Mouse (Mus musculus): ENCODE results near the gene Vtn. TPM values are rescaled to one million over a fixed set of nuclear protein-coding genes. Genes with fewer than 3 reads are reported as not detected.

Gene Vtn
- 109 and 116 TPM in 2 replicates for polyA plus RNA-seq (2016; fragmentation: Nextera tagmentation; extraction: Ambion mirVana)

DNA sequence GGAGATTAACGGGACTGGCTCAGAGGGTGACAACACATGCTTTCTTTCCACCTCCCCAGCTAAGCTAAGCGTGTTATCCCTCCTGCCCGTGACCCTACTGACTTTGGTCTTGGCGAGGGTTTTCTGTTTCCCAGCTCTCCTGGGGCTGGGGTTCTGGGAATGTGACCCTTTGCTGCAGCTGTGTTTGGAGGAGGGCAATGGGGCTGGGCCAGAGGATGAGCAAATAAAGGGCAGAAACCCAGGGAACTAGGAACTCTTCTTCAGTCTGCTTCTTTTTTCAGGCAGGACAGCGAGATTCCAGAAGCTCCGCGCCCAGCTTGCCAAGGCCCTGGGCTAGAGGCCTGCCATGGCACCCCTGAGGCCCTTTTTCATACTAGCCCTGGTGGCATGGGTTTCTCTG lies at the start of gene Vtn:
Gene Vtn, plus strand, starts transcription at position 88 of the 400 bp plus-strand sequence.
- 57% methylated on average over 7 of the region's 7 CpGs for WGBS
- Histone ChIP-seq H3K27me3 (replicated peaks) (peaks cover 38% of the 10 kb centered on the region), H3K4me2 (replicated peaks) (peak within 1 kb of the TSS; percentile 94), H3K4me3 (peak within 1 kb of the TSS; percentile 74), H3K36me3 (no peaks in the 10 kb centered on the region), H3K9ac (peak within 1 kb of the TSS; percentile 87), H3K9me3 (no peaks in the 10 kb centered on the region), H3K4me1 (peaks cover 15% of the 10 kb centered on the region), H3K27ac (peak within 1 kb of the TSS; percentile 62; the same call in 1 of the 2 replicates)
- ATAC-seq (ENCODE audit: low FRiP score, low read depth): no peak

- WGBS: 66% methylated on average over 2 of the region's 2 CpGs
- Histone ChIP-seq H3K9me3 (no peaks in the 10 kb centered on the region), H3K27me3 (replicated peaks) (no peaks in the 10 kb centered on the region), H3K4me3 (no peak overlapping the region), H3K4me1 (no peaks in the 10 kb centered on the region), H3K4me2 (replicated peaks) (no peak overlapping the region), H3K36me3 (no peaks in the 10 kb centered on the region), H3K9ac (no peak overlapping the region), H3K27ac (no peak overlapping the region)
- ATAC-seq (ENCODE audit: low FRiP score, low read depth): no peak
These were observed 48.6 kb upstream of the Vtn start for GRCm38 (mm10) chr11:78450337-78450736.

DNA sequence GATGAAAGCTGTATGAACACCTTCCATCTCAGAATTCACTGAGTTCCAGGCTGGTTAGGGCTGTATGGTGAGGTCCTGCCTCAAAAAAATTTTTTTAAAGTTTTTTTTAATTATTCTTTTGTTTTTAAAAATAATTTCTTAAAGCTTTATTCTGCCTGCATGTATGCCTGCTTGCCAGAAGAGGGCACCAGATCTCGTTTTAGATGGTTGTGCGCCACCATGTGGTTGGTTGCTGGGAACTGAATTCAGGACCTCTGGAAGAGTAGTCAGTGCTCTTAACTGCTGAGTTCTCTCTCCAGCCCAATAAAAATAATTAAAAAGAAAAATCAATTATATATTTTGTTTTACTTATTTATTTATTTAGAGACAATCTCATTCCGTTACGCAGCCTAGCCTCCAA lies 45.2 kb upstream of the Vtn start:
- no peak for ATAC-seq (ENCODE audit: low FRiP score, low read depth)
- H3K27me3 ChIP-seq (replicated peaks): no peaks in the 10 kb centered on the region
- H3K9ac ChIP-seq: no peak overlapping the region
- H3K9me3 ChIP-seq: no peaks in the 10 kb centered on the region
- H3K4me2 ChIP-seq (replicated peaks): no peak overlapping the region
- 9% methylated on average over 4 of the region's 4 CpGs for WGBS
- no peaks in the 10 kb centered on the region for H3K4me1 ChIP-seq
- no peak overlapping the region for H3K4me3 ChIP-seq
- H3K36me3 ChIP-seq: no peaks in the 10 kb centered on the region
- H3K27ac ChIP-seq: no peak overlapping the region

- Histone ChIP-seq H3K27me3 (replicated peaks) (no peaks in the 10 kb centered on the region), H3K9me3 (no peaks in the 10 kb centered on the region), H3K27ac (no peak overlapping the region), H3K9ac (no peak overlapping the region), H3K4me2 (replicated peaks) (no peak overlapping the region), H3K4me3 (no peak overlapping the region), H3K4me1 (no peaks in the 10 kb centered on the region), H3K36me3 (no peaks in the 10 kb centered on the region)
- WGBS: 76% methylated on average over 7 of the region's 7 CpGs
- ATAC-seq (ENCODE audit: low FRiP score, low read depth): no peak
These were observed 44.6 kb upstream of the Vtn start for GRCm38 (mm10) chr11:78454276-78454675.

DNA sequence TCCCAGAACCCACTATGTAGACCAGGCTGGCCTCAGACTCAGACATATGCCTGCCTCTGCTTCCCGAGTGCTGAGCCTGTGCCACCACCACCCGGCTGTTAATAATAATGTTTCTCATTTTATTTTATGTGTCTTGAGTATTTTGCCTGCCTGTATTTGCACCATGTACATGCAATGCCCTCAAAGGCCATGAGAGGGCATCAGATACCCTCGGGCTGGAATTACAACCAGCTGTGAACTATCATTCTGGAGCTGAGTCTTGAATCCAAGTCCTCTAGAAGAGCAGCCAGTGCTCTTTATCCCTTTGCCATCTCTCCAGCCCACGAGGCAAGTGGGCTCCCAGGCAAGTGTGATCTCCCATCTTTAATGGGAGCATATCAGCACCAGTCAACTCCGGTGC lies 43.6 kb upstream of the Vtn start:
- ATAC-seq (ENCODE audit: low FRiP score, low read depth): no peak
- no peaks in the 10 kb centered on the region for H3K4me1 ChIP-seq
- no peak overlapping the region for H3K27ac ChIP-seq
- H3K36me3 ChIP-seq: no peaks in the 10 kb centered on the region
- no peak overlapping the region for H3K9ac ChIP-seq
- H3K9me3 ChIP-seq: no peaks in the 10 kb centered on the region
- H3K4me2 ChIP-seq (replicated peaks): no peak overlapping the region
- WGBS: 50% methylated on average over 5 of the region's 5 CpGs
- H3K4me3 ChIP-seq: no peak overlapping the region
- H3K27me3 ChIP-seq (replicated peaks): no peaks in the 10 kb centered on the region

DNA sequence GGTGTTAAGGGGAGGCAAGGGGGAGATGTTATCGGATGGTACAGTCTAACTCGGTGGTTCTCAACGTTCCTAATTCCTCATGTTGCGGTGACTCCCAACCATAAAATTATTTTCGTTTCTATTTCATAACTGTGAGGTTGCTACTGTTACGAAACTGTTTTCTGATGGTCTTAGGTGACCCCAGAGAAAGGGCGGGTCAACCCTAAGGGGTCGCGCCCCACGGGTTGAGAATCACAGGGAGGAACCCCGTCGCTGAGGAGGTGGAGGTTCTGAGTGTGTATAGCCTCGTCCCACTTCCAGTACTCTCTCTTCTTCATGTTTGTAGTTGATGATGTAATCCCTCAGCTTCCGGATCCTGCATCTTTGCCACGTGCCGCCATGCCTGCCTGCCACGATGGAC lies 40.2 kb upstream of the Vtn start:
- Histone ChIP-seq H3K4me2 (replicated peaks) (no peak overlapping the region), H3K36me3 (no peaks in the 10 kb centered on the region), H3K9ac (no peak overlapping the region), H3K27me3 (replicated peaks) (no peaks in the 10 kb centered on the region), H3K27ac (no peak overlapping the region), H3K4me3 (no peak overlapping the region), H3K4me1 (no peaks in the 10 kb centered on the region), H3K9me3 (0 out of 2 replicates have a peak, but pooled peaks cover 3% of the 10 kb centered on the region)
- no peak for ATAC-seq (ENCODE audit: low FRiP score, low read depth)
- WGBS: 83% methylated on average over 17 of the region's 17 CpGs

GRCm38 (mm10) chr11:78461894-78462293 lies 37.0 kb upstream of the Vtn start:
- Histone ChIP-seq H3K9ac (no peak overlapping the region), H3K9me3 (0 out of 2 replicates have a peak, but pooled peaks cover 3% of the 10 kb centered on the region), H3K4me1 (peaks cover 11% of the 10 kb centered on the region), H3K27ac (no peak overlapping the region), H3K36me3 (no peaks in the 10 kb centered on the region), H3K27me3 (replicated peaks) (no peaks in the 10 kb centered on the region), H3K4me3 (no peak overlapping the region), H3K4me2 (replicated peaks) (no peak overlapping the region)
- ATAC-seq (ENCODE audit: low FRiP score, low read depth): no peak
- WGBS: 90% methylated on average over 1 of the region's 1 CpGs

DNA sequence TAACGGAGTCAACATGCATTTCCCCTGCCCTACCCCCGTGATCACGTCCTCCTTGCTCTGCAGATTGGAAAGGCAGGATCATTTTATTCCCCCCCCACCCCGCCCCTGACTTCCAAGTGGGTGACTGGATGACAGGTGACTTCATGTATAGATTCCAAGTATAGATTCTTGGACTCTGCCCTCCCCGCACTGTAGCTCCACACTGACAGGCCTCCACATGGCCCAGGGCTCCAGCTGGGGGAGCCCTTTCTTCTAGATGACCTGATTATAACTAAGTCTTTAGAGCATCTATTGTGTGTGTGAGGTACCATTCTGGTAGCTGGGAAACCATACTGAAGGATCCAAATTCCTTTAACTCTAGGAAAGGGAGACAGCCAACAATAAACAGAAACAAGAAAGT lies 36.2 kb upstream of the Vtn start:
- ATAC-seq (ENCODE audit: low FRiP score, low read depth): no peak

GRCm38 (mm10) chr11:78463286-78464036 lies 35.4 kb upstream of the Vtn start:
- H3K4me1 ChIP-seq: peaks cover 11% of the 10 kb centered on the region
- no peak for ATAC-seq (ENCODE audit: low FRiP score, low read depth)
- no peak overlapping the region for H3K27ac ChIP-seq
- H3K36me3 ChIP-seq: no peaks in the 10 kb centered on the region
- H3K9ac ChIP-seq: no peak overlapping the region
- H3K9me3 ChIP-seq: 0 out of 2 replicates have a peak, but pooled peaks cover 3% of the 10 kb centered on the region
- H3K4me2 ChIP-seq (replicated peaks): no peak overlapping the region
- WGBS: 69% methylated on average over 13 of the region's 13 CpGs
- no peaks in the 10 kb centered on the region for H3K27me3 ChIP-seq (replicated peaks)
- no peak overlapping the region for H3K4me3 ChIP-seq

More for the DNA sequence above, 36.2 kb upstream of the Vtn start:
- Histone ChIP-seq H3K4me2 (replicated peaks) (no peak overlapping the region), H3K36me3 (no peaks in the 10 kb centered on the region), H3K27ac (no peak overlapping the region), H3K9me3 (0 out of 2 replicates have a peak, but pooled peaks cover 3% of the 10 kb centered on the region), H3K9ac (no peak overlapping the region), H3K4me1 (peaks cover 11% of the 10 kb centered on the region), H3K4me3 (no peak overlapping the region), H3K27me3 (replicated peaks) (no peaks in the 10 kb centered on the region)
- WGBS: 89% methylated on average over 5 of the region's 5 CpGs

DNA sequence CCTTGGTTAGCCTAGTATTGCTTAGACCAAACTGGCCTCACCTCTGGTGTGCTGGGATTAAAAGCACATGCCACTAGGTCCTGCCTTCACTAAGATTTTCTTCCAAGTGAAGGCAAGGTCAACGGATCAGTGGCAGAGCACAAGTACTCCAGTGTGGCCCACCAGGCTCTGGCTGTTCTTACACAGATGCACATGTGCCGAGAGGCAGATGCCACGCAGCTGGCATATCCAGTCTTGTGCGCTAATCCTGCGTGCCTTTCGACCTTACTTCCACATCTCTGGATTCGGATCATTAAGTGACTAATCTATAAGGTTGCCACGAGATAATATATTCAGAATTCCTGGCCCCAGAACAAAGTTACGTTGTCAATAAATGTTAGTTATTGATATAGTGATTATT lies 33.8 kb upstream of the Vtn start:
- peak overlapping the region; percentile 69; the same call in 1 of the 2 replicates for H3K9ac ChIP-seq
- 0 out of 2 replicates have a peak, but pooled peaks cover 3% of the 10 kb centered on the region for H3K9me3 ChIP-seq
- peak overlapping the region; percentile 79 for H3K4me2 ChIP-seq (replicated peaks)
- H3K27me3 ChIP-seq (replicated peaks): no peaks in the 10 kb centered on the region
- H3K4me3 ChIP-seq: peak overlapping the region; percentile 71
- no peak for ATAC-seq (ENCODE audit: low FRiP score, low read depth)
- H3K4me1 ChIP-seq: peaks cover 11% of the 10 kb centered on the region
- H3K27ac ChIP-seq: no peak overlapping the region
- no peaks in the 10 kb centered on the region for H3K36me3 ChIP-seq
- WGBS: 40% methylated on average over 9 of the region's 9 CpGs

GRCm38 (mm10) chr11:78465568-78466180 lies 33.2 kb upstream of the Vtn start, which contains the start of gene Slc46a1:
Gene Slc46a1, plus strand, starts transcription at chr11:78465697.
- H3K27me3 ChIP-seq (replicated peaks): no peaks in the 10 kb centered on the region
- 0 out of 2 replicates have a peak, but pooled peaks cover 3% of the 10 kb centered on the region for H3K9me3 ChIP-seq
- ATAC-seq (ENCODE audit: low FRiP score, low read depth): peak; percentile 94
- peak within 1 kb of the TSS; percentile 69 for H3K9ac ChIP-seq
- peak within 1 kb of the TSS; percentile 54; the same call in 1 of the 2 replicates for H3K27ac ChIP-seq
- peak within 1 kb of the TSS; percentile 71 for H3K4me3 ChIP-seq
- peak within 1 kb of the TSS; percentile 79 for H3K4me2 ChIP-seq (replicated peaks)
- H3K36me3 ChIP-seq: no peaks in the 10 kb centered on the region
- under 1% methylated on average over 41 of the region's 41 CpGs for WGBS
- H3K4me1 ChIP-seq: peaks cover 11% of the 10 kb centered on the region

DNA sequence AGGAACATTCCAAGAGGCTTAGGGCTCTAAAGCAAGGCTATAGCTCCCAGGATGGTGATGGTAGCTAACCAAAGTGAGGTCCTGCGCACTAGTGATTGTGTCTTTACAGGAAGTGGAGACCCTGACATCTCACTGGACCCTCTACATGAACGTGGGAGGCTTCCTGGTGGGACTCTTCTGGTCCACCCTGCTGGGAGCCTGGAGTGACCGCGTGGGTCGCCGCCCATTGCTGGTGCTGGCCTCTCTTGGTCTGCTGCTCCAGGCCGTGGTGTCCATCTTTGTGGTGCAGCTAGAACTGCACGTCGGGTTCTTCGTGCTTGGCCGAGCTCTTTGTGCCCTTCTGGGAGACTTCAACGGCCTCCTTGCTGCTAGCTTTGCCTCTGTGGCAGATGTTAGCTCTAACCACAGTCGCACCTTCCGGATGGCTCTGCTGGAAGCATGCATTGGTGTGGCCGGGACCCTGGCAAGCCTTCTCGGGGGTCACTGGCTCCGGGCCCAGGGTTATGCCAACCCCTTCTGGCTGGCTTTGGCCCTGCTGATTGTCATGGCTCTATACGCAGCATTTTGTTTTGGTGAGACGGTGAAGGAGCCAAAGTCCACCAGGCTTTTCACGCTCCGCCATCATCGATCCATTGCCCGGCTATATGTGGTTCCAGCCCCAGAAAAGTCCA lies 32.5 kb upstream of the Vtn start:
- Histone ChIP-seq H3K4me3 (peak overlapping the region; percentile 71), H3K27me3 (replicated peaks) (no peaks in the 10 kb centered on the region), H3K4me2 (replicated peaks) (peak overlapping the region; percentile 79), H3K9ac (peak overlapping the region; percentile 69), H3K27ac (no peak overlapping the region), H3K9me3 (0 out of 2 replicates have a peak, but pooled peaks cover 3% of the 10 kb centered on the region), H3K36me3 (peaks cover 1% of the 10 kb centered on the region; the same call in 1 of the 2 replicates), H3K4me1 (peaks cover 11% of the 10 kb centered on the region)
- 0 out of 2 replicates have a peak, but pooled peaks have one; percentile 34 for ATAC-seq (ENCODE audit: low FRiP score, low read depth)
- WGBS: 61% methylated on average over 23 of the region's 23 CpGs

All from neural tube, embryonic 12.5 days (tissue).